Mouse (Mus musculus) E14TG2a.4 (cell line): ENCODE results near the gene Ric8a.

Experiments used
- CTCF ChIP-seq: conservative IDR thresholded peaks from 2 replicates; pipeline ENCODE4 v1.5.1; 2014; ENCODE audit warnings: low read length
- POU5F1 ChIP-seq: IDR thresholded peaks from 2 replicates; pipeline ENCODE4 v1.6.1; 2014; ENCODE audit warnings: low read length, borderline replicate concordance

DNA sequence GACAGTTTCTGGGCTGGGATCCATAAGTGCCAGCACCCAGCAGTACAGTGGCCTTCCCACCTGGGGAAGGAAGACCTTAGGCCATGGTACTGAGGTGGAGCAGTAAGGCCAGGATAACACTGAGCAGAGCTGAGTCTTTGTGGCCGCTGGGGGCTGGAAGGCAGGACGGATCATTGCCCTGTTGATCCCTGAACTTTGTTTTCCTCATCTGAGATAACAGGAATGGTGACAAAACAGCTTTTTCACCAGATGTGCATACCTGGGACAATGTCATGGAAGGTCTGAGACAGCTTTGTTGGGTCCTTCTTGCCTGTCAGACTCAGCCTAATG lies 21.0 kb upstream of the Ric8a start:
- TF ChIP-seq CTCF: no peak
- TF ChIP-seq POU5F1: no peak
